In genomic region chrX:103644301-103644700, GRCm38 (mm10) we compare ENCODE assay signal across 22 mouse cellular contexts. TPM values are rescaled to one million over a fixed set of nuclear protein-coding genes. Genes with fewer than 3 reads are reported as not detected.
"Had no signal": no experiment of that assay in that cellular context is flagged by ENCODE, and none has a peak within 500 bp of the region (broad histone marks: within the 10 kb centered on the region; RNA-seq: fewer than 3 reads in every experiment).

No protein-coding gene starts in this region.

- H3K9ac ChIP-seq: limb, embryonic 15.5 days; liver, embryonic 15.5 days; lung, embryonic 14.5 days; midbrain, embryonic 15.5 days; neural tube, embryonic 13.5 days; stomach, embryonic 15.5 days had no signal

- H3K4me3 ChIP-seq: limb, embryonic 15.5 days; liver, embryonic 15.5 days; megakaryocyte, embryonic 14.5 days; midbrain, embryonic 15.5 days; neural tube, embryonic 13.5 days; stomach, embryonic 15.5 days had no signal

- H3K4me2 ChIP-seq: limb, embryonic 15.5 days; liver, embryonic 15.5 days; lung, embryonic 14.5 days; midbrain, embryonic 11.5 days; midbrain, embryonic 15.5 days; neural tube, embryonic 13.5 days; stomach, embryonic 15.5 days had no signal

- H3K27ac ChIP-seq: limb, embryonic 15.5 days; liver, embryonic 15.5 days; macrophage; midbrain, embryonic 15.5 days; neural tube, embryonic 13.5 days; stomach, embryonic 15.5 days had no signal

- ATAC-seq: inflammation-experienced regulatory T-cells, adult 6 months; intestine, postnatal 0 days; midbrain, embryonic 15.5 days had no signal

- H3K36me3 ChIP-seq: limb, embryonic 15.5 days; liver, embryonic 15.5 days; midbrain, embryonic 15.5 days; neural tube, embryonic 13.5 days; stomach, embryonic 15.5 days had no signal

- DNase-seq: lung, embryonic 14.5 days; lung, postnatal 14 days; retina, postnatal 1 day; right cerebral cortex, postnatal 4 days; thymus, adult 2 months; thymus, postnatal 25 days had no signal

- H3K27me3 ChIP-seq: limb, embryonic 15.5 days; megakaryocyte, embryonic 14.5 days; stomach, embryonic 15.5 days had no signal

- H3K9me3 ChIP-seq: limb, embryonic 15.5 days; liver, embryonic 15.5 days; megakaryocyte, embryonic 14.5 days; midbrain, embryonic 15.5 days; neural tube, embryonic 13.5 days; stomach, embryonic 15.5 days had no signal

- H3K4me1 ChIP-seq: limb, embryonic 15.5 days; liver, embryonic 15.5 days; megakaryocyte, embryonic 14.5 days; midbrain, embryonic 15.5 days; neural tube, embryonic 13.5 days; stomach, embryonic 15.5 days had no signal

RNA-seq across cellular contexts. Expression of gene Zcchc13, which starts 13.9 kb away (rescaled TPM):
- total RNA-seq: layer of hippocampus, adult 8-10 months; layer of hippocampus, postnatal 25 days; left cerebral cortex, postnatal 25 days had no signal
- polyA plus RNA-seq: inflammation-experienced regulatory T-cells, adult 6 months; intestine, postnatal 0 days; large intestine, adult 2 months; limb, embryonic 11.5 days; limb, embryonic 15.5 days; liver, embryonic 15.5 days; lung, embryonic 14.5 days; macrophage; midbrain, embryonic 11.5 days; midbrain, embryonic 15.5 days; neural tube, embryonic 13.5 days; spleen, adult 2 months; stomach, embryonic 15.5 days had no signal
